Mouse (Mus musculus) spleen, postnatal 36 days (tissue): ENCODE results near the gene Usp37.
"Not testable (repeated sequence)": the region's sequence is repeated elsewhere in the genome, so short reads cannot be mapped to it uniquely, and the experiment has no call there.

ENCODE experiments used
- DNase-seq, 2 experiments: peaks; one replicate each; pipeline ENCODE4 v3.0.0; 2022; ENCODE audit warnings: low spot score in 2 of 2, mixed read lengths in 1 of 2

Usp37 gene

GRCm38 (mm10) chr1:74544184-74544583 is at the start of gene Usp37:
Gene Usp37 (minus strand): TSS chr1:74544284.
- DNase-seq = no peak

- DNase-seq = peak; percentile 98 to 99
Observed at GRCm38 (mm10) chr1:74587773-74588445, 43.8 kb upstream of the Usp37 start, which contains the start of the genes Zfp142 and Bcs1l. Gene Zfp142 (minus strand): TSS chr1:74588246. Gene Bcs1l (plus strand): TSS chr1:74588289.

GRCm38 (mm10) chr1:74587233-74587772 is 43.2 kb upstream of the Usp37 start:
- peak in 1 of 2 experiments; percentile 8 for DNase-seq

DNA sequence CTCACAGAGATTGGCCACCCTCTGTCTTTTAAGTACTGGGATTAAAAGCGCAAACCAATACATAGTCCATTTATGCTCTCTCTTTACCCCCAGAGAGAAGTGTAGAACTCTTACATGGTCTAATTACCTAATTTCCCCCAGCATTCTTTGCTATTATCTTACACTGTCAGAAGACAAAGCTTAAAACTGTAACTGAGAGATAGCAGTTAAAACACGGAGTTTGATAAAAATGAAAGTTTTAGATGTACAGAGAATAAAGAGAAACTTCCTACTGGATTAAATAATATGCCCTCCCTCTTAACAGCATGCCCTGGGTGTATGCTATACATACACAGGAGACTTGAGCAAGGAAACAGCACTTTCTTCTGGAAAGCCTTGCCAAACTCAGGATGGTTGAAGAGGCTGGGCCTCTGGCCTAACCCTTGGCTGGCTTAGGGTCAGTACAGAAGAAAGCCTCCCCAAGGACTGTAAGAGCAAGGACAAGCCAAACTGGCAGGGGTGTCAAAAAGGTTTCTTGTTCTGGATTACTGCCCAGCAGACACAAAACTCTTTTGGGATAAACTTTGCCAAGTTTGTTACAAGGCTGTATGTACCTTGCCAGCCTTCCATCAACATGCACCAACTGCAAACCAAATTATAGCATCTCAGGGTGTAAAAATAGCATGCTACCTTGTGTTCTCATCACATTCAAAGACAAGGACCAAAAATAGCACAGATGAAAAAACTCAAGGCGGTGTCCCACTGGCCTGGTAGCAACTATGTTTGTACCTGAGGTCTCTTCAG is 40.7 kb upstream of the Usp37 start:
- no peak for DNase-seq

GRCm38 (mm10) chr1:74582621-74583020 is 38.5 kb upstream of the Usp37 start:
- DNase-seq = no peak

GRCm38 (mm10) chr1:74569739-74570719 is 25.9 kb upstream of the Usp37 start:
- DNase-seq = no peak

DNA sequence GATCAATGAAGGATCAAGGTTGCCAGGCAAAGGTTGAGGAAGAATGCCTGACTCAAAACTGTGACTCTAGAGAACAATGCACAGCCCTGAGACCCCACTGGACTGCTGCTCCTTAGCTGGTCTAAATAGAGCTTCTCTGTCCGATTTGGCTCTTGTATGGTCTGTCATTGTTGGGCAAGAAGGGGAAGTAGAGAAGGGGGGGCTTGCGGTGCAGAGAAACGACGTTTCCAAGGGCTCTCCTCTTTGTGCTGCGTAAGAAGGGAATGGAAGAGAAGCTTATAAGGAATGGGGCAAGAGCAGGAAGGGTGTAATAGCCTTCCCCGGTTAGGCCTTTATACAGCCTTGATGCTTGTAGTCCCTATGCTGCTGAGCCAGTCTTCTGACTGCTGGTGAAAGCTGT is 21.8 kb upstream of the Usp37 start:
- DNase-seq = no peak

GRCm38 (mm10) chr1:74559061-74559460 is 15.0 kb upstream of the Usp37 start:
- DNase-seq = no peak

GRCm38 (mm10) chr1:74542451-74542961 is 1.6 kb downstream of the Usp37 start, which contains the start of gene Plcd4:
Gene Plcd4 (plus strand): TSS chr1:74542888.
- no peak for DNase-seq

GRCm38 (mm10) chr1:74538650-74539049 is 5.4 kb downstream of the Usp37 start:
- no peak for DNase-seq

DNA sequence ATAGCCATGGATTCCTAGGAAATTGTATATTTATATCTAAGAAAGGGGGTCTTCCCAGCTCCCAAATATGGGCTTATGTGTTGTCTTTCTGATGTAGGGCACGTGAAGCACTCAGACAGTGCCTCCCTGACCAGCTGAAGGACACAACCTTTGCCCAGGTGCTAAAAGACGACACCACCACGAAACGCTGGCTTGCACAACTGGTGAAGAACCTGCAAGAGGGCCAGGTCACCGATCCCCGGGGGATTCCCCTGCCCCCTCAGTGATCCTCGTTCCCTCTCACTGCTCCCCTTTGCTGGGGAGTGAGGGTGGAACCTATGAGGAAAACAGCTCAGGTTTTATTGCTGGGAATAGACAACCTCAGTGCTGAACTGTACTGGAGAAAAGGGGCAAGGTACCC is 15.5 kb downstream of the Usp37 start:
- DNase-seq = no peak

GRCm38 (mm10) chr1:74524746-74525145 is 19.3 kb downstream of the Usp37 start:
- DNase-seq = no peak

GRCm38 (mm10) chr1:74519875-74520274 is 24.2 kb downstream of the Usp37 start:
- no peak for DNase-seq

DNA sequence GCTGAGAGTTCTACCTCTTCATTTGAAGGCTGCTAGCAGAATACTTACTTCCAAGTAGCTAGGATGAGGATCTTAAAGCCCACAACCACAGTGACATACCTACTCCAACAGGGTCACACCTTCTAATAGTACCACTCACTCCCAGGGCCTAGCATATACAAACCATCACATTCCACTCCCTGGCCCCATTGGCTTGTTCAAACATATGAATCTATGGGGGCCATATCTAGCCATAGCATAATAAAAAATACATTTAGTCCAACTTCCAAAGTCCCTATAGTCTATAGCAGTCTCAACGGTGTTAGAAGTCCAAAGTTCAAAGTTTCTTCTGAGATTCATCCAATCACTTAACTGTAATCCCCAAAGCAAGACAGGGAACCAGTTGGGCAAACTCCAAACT is 31.1 kb downstream of the Usp37 start:
- DNase-seq = not testable (repeated sequence)

- no peak for DNase-seq
Observed at GRCm38 (mm10) chr1:74511306-74511705, 32.8 kb downstream of the Usp37 start.

DNA sequence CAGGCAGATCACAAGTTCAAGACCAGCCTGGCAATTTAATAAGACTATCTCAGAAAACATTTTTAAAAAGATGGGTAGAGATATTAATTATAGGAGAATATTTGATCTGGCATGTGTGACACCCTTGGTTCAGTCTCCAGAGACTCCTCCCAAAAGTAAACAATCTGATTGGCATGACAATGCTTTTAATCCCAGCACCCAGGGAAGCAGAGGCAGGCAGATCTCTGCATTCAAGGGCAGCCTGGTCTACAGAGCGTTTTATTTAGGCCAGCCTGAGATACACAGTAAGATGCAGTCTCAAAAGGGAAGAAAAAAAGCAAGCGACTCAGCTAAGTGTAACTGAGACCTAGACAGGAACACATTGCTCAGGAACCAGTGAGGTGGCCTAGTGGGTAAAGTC is 36.3 kb downstream of the Usp37 start:
- DNase-seq = no peak

- DNase-seq = peak; percentile 12 to 43
Observed at GRCm38 (mm10) chr1:74506471-74506881, 37.6 kb downstream of the Usp37 start.

DNA sequence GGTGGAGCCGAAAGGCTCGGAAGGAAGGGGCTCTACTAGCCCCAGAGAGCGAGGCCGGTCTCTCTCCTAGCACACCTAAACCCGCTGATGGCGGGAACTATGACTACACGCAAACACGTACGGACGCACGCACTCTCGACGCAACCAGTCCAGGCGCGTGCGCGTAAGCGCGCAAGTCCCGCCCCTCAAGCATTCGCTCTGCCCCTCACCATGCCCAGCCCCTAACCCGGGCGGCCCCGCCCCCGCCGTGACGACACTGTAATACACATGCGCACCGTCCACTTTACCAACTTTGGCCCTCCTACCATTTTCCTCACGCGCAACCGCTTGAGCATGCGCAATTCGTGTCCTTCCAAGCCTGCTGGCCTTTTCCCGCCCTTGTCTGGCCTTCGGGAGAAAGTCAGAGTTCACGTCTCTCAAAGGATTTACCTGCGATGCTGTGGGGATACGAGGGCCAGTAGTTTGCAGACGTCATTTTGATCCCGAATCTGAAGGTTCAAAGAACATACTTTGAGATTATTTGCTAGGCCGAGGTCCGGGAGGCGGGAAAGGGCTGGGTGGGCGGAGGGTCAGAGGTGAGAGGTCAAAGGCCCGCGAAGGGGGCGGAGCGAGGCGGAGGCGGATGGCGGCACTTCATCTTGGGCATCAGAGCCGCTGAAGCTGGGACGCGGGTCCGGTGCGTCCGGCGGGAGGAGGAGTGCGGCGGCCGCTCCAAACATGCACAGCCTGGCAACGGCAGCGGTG is 38.2 kb downstream of the Usp37 start, which contains the start of gene Cnot9:
TSS of gene Cnot9 (plus strand) at position 338 of the 744 bp plus-strand sequence.
- peak; percentile 100 for DNase-seq

DNA sequence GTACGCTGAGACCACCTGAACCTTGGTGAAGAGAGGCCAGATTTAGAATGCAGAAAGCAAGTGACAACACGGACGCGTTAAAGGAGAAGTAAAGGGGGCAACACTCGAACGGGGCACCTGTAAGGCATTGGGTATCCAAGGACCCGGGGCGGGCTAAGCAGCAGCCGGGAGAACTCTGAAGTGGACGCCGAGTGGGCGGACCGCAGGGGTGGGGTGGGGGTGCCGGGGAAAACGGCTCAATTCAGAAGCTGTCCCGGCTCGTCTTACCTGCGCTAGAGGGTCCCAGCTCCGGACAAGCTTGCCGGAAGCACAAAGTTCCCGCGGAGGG is 38.7 kb downstream of the Usp37 start:
- DNase-seq = no peak

- DNase-seq = no peak
Observed at GRCm38 (mm10) chr1:74501106-74501505, 43.0 kb downstream of the Usp37 start.

DNA sequence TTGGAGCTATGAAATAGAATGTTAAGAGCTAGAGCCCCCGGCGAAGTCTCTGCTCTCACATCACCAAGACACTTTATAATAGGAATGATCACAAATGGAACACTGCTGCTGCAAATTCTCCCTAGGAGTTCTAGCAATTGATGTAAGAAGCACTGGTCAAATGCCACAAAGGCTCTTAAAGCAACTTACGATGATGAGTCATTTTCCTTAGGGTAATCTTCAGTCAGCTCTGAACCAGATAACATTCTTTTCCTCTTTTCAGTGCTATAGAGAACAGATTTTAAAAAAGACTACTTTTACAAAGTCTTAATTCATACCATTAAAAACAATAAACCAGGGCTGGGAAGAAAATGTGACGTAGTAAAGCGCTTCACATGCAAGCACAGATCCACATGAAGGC is 58.3 kb downstream of the Usp37 start:
- no peak for DNase-seq
